Mouse (Mus musculus) lung, postnatal 14 days (tissue): Measurements from ENCODE around the gene 2310022B05Rik.

Source experiments
- DNase-seq: peaks from one replicate; pipeline ENCODE4 v3.0.0; 2021

Gene 2310022B05Rik

DNA sequence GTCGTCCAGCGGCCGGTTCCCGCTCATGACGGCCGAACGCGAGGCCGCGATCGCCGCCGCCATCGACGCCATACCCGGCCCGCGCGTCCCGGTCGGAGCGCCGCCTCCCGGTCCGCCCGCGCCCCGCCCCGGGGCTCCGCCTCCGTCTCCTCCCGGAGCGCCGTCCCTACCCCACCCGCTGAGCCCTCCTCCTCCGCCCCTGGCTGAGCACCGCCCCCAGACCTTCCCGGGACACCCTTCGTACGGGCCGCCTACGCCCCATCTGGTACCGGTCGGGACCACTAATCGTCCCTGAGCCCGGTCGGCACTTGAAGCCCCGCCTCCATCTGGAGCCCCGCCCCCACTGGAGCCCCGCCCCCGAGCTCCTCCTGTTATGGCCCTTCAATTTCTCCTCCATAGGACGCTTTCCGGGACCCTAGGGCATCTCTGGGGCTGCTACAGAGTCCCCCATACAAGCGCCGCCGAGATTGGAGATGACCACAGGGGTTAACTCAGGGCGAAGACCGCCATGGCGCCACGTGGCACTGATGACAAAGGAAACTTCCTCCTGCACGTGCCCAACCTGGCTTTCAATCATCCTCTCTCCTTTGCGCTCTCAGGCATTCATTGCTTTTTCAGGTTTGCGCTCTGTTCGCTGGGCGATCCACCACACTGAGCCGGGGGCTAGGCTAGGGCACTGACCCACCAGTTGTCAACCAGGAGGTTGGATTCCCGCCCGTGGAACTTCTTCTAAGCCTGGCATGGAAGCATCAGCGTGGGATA lies at the start of gene 2310022B05Rik:
2310022B05Rik (minus strand) TSS at position 258 of the 762 bp plus-strand sequence.
- peak; percentile 88 for DNase-seq

DNA sequence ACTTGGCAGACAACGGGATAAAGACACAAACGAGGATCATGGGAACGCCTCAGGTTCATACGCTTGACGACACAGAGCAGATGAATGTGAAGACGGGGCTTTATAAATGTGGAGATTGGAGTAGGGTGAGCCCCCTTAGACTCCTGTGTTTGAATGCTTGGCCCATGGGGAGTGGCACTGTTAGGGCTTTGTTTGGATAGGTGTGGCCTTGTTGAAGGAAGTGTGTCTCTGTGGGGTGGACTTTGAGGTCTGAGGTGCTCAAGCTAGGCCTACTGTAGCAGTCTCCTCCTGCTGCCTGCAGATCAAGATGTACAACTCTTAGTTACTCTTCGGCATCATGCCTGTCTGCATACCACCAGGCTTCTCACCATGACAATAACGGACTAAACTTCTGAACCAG lies 42.7 kb upstream of the 2310022B05Rik start:
- DNase-seq, result no peak

DNA sequence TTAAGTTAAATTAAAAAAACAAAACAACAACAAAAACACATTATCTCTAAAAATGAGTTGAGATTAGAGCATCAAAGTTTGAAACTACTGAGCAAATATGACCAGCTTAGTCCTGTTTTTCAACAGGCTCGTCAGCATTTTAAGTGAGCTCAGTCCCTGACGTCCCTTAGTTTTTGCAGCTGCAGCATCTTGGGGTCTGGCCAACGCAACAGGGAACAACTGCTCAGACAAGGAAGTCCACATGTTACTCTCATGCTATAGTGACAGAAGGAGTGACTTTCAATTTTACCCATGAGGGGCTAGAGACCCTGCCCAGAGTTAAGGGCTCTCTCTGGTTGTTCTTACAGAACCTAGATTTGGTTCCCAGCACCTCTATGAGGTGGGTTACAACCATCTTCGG lies 41.2 kb upstream of the 2310022B05Rik start:
- DNase-seq, result no peak

DNA sequence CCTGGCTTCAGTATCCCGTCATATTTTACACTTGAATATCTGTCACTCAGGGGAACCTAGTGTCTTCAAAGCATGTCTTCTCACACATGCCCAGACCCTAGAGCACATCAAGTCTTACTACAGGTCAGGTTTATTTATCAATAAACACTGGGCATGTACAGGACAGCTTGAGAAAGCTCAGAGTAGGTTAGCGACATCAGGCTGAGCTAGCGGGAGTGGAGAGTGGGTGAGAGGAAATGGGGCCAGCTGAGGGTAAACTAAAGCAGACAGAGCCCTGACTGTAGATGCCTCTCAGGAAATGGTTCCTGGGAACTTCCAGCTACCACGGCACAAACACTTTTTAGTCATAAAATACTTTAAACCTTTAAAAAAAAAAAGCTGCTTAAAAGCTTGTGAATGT lies 40.4 kb upstream of the 2310022B05Rik start:
- DNase-seq, result no peak

DNA sequence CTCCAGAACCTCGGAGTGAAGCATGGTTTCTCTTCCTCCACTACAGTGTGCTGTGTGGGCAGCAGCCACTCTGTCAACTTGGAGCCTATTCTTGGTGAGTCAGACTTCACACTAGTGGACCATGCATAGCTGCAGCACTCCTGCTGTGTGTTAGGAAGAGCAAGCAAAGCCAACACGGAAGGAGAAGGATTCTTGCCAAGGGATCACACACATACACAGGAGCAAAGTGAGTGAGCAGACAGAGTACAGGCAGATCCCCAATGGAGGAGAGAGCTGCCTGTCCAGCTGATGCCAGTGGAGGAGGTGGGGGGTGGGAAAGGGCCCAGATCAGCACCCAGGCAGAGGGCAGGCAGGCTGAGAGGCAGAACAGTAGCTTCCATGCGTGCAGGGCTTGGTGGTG lies 39.0 kb upstream of the 2310022B05Rik start:
- no peak for DNase-seq

DNA sequence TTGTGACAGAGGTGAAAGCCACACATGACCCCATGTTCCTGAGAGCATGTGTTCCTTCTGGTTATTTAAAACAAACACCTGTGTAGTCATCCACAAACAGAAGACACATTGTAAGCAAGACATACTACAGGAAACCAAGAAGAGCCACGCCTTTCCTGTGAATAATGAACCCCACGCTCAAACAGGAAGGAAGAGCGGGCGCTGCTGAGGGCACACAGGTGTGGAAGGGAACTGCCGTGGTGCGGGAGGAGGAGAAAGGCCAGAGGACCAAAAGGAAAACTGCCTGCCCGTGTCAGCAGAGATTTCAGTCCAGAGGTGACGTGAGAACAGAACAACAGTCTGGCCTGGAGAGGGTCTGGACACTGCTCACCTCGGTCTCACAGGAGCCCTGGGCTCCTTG lies 37.9 kb upstream of the 2310022B05Rik start:
- no peak for DNase-seq

DNA sequence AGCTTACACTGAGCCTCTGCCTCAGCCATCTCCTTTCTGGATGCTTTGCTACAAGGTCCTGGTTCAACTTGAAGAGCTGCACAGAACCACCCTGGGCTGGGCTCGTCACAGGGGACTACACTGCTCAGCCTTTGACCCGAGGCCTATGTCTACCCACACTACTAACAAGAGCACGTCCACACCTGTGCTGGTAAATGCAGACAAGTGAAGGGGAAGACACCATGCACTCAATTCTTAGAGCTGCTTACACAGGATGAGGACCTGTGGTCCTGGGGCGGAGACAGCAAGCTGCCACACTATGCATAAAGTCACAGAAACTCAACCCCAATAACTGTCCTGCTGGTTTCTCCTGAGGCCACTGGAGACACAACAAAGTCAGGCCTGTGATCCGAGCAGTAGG lies 37.1 kb upstream of the 2310022B05Rik start:
- DNase-seq, result no peak

DNA sequence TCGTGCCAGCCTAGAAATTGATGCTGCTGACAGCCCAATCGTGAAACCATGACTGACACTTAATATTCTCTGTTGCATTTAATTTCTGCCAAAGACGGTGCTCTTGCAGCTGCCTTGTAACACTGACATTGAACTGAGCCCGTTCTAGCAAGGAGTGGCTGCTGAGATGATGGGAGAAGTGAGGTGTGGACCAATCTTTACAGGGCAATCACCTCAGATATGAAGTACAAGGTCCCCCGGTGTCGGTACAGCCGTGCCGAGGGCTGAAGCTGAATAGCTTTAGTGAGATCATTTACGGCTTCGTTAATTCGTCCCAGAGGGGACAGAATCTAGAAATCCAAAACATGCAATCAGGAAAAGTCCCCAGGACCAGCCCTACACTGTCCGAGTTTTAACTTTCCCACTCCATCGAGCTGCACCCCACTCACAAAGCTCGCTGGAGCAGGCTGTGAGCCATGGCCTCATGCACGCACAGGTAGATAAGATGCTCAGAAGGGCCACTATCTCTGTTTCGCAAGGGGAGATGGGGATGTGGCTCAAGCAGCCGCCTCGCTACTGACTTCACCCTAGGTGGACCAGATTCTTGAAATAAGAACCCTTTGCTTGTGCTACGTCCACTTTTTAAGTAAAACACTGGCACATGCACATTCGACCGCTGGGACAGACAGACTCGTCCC lies 32.4 kb upstream of the 2310022B05Rik start:
- no peak for DNase-seq

DNA sequence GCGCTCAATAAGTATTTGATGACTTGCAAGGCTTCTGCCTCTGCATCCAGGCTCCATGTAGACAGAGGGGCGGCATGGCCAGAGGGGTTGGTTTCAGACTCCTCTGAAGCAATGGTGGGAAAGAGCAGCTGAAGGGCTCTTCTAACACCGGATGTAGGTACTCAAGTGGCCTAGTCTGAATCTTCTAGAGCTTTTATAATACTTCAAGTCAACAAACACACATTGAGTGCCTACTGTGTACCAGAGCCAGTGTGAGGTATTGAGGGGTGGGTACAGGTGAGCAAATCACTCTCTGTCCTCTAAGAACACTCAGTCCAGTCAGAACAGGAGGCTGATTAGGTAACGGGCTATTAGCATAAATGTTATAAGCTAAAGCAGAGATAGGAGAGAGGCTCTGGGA lies 28.5 kb upstream of the 2310022B05Rik start:
- DNase-seq, result peak; percentile 34

DNA sequence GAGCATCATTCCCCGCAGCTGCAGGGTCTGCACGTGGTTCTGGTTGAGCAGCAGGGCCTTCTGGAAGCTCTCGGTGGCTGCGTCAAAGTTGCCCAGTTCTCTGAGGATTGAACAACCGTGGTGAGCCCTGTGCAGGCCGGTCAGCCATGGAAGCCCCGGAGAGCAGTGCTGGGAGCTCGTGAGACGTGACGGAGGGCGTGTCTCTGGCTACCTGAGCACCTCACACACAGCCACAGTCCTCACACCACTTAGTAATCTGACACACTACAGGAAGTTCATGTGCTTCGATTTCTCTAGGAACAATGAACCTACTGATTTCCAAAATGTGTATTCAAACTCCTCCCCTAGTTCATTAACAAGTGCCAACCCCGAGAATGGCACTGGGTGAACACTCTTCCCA lies 25.7 kb upstream of the 2310022B05Rik start:
- DNase-seq, result no peak

DNA sequence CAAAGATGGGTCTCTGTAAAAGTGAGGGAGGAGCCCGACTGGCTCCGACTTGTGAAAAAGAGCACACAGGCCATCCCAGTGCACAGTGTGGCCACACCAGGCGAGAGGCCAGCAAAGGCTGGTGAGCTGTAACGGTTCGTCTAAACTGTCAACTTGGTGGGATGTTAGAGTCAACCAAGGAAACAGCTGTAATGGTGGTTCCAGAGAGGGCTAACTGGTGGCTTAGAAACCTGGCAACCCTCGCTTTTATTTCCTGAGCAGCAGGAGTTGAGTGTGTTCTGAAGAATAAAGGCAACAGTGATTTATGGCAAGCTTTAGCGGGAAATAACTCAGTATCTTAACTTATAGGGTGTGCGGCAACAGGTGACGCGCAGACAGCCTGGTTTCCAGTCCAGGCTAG lies 19.0 kb upstream of the 2310022B05Rik start:
- DNase-seq, result no peak

DNA sequence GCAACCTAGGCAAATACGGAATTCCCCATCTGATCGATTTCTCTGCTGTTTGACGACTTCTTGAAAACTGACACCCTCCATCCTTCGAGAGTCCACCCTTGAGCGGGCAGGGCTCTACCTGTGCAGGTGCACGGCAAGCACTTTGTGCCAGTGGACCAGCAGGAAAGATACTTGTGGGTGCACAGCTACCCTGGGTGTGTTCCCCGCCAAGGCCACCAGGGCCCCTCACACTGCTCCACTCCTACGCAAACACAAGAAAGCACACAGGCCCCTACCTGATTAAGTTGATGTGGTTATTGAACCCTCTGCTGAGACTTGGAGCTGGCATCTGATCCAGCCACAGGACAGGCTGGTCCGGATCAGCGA lies 18.6 kb upstream of the 2310022B05Rik start:
- DNase-seq, result peak; percentile 19

DNA sequence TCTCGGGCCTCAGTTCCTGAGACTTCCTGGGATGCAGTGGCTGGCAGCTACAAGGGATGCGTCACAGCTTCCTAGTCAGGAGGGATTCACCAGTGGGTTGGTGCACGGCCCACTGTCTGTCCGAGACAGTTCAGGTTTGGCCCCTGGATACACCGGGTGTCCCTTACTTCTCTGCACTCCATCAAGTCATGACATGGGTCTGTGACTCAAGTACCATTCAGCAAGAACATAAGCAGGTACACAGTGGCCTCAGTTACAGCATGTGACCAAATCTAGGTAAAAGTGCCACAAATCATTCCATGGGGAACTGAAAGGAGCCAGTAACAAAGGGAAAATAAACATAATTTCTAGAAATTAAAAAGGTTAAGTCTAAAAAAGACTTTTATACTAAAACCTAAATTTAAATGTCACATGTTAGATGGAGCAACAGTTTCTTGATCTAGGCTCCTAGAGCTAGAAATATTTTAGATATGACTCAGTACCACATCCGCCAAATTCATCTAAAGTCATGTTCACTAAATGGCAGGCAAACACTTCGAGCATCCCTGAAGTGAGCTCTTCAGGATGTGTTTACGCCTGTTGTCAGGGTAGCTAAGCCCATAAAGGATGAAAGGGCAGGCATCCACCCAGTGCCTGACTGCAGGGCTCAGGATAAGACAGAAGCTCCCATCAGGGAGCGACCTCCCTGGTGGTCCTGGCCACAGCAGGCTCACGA lies 18.1 kb upstream of the 2310022B05Rik start:
- DNase-seq, result peak; percentile 38

DNA sequence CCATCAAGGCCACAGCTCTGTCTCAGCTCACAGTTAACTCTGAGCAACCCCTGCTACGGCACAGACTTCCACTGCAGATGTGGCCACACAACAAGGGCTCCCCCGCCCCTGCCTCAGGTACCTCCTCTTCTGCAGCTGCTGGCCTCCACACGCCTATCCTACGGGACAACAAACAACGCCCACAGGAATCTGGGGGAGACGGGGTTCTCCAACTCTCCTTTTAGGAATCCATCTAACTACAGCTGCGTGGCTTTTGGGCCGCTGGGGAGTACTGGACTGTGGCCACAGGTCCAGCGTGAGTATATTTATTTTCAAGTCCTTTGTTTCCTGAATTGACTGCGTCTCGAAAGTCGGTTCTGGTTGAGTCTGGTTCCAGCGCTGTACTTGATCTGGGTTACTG lies 15.1 kb upstream of the 2310022B05Rik start:
- DNase-seq, result no peak

DNA sequence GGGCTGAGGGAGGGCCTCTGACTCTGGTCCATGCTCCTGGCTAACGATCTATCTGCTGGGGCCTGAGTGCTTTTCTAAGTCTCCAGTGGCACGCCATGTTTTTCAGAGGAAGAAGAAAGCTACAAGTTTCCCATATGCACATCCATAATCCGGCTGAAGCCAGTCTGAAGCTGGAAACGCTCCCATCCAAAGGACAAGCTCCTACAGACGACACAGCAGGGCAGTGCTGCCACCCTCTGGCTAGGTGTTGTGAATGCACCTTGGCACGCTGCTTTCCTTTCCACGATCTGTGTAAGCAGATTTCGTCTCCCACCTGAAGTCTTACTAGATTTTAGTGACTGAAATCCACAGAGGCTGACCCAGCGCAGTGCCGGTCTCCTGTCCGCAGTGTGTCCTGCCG lies 14.3 kb upstream of the 2310022B05Rik start:
- peak; percentile 84 for DNase-seq

DNA sequence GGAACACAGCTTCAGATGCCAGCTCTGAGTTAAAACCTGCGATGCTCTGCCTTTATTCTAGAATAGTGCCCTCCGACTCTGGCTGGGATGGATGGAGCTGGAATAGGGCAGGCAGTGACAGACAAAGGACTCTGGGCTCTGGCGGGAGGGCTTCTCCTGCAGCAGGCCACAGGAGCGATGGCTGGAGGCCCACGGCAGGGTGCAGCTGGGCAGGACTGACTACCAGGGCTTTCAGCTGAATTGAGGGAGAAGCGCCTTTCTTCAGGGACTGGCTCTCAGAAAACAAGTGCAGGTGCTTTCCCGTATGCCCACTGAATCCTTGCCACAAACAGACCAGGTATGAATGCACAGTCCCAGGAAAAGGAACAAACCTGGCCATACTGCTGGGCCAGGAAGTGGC lies 13.9 kb upstream of the 2310022B05Rik start:
- no peak for DNase-seq

DNA sequence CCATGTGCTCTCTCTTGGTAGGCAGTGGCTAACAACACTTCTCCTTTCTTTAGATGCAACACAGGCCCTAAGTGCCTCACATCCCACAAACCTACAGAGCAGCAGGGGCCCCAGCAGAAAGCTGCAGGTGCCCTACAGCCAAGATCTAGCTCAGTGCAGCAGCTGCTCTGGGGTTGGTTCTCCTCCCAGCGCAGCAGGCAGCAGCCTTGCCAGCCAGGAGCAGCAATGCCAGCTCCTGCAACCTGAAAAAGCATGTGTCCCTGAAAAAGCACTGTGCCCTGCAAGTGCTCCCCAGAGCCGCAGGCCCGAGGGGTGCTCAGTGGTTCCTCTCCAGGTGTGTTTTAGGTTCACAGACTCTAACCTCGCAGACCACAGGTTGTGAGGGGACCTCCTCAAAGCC lies 13.5 kb upstream of the 2310022B05Rik start:
- no peak for DNase-seq

DNA sequence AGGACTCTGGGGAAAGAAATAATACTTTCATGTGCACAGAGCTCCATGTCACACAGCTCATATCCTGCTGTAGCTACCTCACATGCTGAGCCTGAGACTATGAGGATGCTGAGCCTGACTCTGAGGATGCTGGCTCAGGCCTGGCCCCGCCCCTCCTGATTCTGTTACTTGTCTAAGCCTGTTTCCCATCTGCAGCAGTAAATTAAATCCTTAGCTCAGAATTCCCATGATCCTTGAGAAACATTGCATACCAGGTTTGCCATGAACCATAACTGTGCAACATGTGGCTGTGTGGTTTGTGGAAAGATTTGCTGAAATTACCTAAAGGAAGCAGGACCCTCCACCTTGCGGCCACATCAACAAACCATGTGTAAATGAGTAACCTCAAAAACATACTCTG lies 9.2 kb upstream of the 2310022B05Rik start:
- DNase-seq, result no peak

DNA sequence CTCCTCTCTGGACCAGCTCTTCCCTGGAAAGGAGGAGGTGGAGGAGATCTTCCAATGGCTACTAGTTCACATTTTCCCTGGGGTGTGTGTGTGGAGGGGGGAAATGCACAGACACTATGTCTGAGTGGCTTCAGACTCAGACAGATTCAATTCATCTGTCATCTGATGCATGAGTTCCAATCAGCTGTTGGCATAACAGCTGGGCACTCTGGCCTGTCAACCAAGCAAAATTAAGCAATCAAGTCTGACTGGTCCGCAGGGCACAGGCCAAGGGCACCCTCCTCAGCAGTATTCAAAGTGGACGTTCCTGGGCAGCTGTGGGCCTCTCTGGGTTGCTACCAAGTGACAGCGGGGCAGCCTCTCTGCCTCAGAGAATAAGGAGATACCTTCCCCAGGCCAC lies 5.6 kb upstream of the 2310022B05Rik start:
- DNase-seq, result no peak

DNA sequence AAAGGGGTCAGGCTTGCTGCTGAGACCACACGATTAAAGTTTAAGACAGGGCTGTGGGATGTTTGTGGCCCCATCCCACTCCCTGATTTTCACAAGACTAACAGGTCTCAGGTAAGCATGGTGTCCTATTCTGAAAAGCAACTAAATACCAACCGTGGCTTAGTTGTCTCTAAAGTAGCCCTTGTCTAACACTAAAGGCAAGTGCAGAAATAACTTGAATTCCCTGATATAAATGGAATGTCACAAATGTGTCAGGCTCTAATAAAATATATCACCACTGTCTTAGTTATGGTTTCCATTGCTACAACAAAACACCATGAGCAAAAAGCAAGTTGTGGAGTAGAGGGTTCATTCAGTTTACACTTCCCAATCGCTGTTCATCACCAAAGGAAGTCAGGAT lies 1.2 kb upstream of the 2310022B05Rik start:
- no peak for DNase-seq

DNA sequence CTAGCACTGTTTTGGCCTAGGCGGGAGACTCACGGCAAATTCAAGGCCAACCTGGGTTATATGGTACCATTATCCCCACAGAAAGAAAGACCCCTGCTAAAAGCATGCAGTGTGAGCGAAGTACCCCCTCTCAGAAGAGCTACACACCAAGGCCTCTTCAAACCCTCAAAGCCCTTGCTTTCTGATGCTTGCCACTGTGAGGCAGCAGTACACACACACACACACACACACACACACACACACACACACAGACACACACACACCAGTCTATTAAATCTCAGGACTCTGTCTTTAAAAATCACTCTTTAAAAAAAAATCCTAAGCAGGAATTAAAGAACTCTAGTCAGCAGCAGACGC lies 683 bp upstream of the 2310022B05Rik start:
- DNase-seq, result no peak

DNA sequence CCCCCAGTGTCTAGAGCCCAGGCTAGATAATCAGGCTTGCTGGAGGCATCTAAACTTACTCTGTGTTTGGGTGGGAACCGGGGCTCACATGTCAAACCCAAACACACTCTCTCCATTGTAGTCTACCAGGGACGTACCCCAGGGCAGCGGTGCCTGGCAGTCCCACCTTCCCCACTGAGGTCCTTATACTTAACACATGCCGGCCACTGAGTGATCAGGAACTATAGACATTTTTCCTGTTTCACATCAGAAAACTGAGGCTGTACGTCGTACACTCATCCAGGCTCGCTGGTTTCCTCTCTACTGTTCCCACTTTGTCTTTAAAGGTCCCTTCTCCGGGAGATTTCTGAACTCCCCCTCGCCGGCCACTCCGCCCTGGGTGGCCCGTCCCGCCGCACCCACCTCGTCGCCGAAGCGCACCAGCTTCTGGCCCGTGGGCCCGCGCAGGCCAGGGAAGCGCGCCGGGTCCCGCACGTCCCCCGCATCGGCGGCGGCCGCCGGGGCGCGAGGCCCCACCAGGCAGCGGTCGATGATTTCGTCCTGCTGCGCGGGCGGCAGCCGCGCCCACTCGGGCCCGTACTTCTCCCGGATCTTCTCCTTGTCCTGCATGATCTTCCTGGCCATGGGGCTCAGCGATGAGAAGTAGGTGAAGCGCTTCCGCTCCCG lies 590 bp downstream of the 2310022B05Rik start:
- DNase-seq, result peak; percentile 12

DNA sequence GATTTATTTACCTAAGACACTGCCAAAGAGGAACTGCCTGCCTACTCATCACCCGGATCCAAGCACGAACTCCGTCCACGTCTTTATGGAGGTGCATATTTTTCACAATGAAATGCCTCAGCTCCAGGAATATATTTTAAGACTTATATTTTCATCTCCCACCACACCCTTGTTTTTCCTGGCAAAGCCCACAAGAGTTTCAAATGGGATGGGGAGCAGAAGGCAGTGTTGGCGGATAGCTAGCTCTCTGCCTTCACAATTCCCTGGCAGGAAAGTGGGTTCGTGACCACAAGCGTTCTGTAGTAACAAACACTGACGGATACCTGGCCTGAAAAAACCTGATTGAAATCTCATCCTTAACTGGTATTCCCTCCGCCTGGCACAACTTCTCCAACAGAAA lies 1.4 kb downstream of the 2310022B05Rik start:
- DNase-seq, result peak; percentile 21

DNA sequence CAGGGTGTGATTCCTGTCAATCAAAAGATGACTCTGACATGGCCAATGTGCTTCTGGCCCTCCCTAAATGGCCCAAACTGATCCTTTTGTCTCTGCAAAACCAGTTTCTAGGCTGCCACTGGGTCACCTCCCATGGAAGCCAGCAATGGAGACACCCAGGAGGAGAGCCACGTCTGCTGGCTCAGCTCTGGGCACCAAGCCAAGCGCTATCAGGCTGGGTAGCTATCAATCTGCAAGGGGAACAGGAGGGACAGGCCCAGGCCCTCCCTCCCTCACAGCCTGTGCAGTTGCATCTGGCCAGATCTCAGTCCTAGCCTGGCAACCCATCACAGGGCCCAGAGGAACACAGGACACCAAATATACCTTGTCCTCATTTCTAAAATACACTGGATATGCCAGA lies 4.8 kb downstream of the 2310022B05Rik start:
- DNase-seq, result peak; percentile 58
